Mouse (Mus musculus) CH12.LX (cell line): ENCODE results near the gene Mutyh. TPM values are rescaled to one million over a fixed set of nuclear protein-coding genes. Genes with fewer than 3 reads are reported as not detected.

Experiments used
- DNase-seq: peaks from one replicate; pipeline ENCODE4 v3.0.0-alpha.2; 2013; ENCODE audit errors: extremely low read depth
- H3K27ac ChIP-seq: 2 replicates; pipeline ENCODE4 v1.5.1; 2012; ENCODE audit warnings: low read depth, mild to moderate bottlenecking, control low read depth, moderate library complexity; ENCODE audit not compliant: insufficient read depth
- H3K27me3 ChIP-seq: replicated peaks from 2 replicates; pipeline ENCODE3; 2012; ENCODE audit warnings: inconsistent platforms
- H3K36me3 ChIP-seq, 2 experiments: replicated peaks in 1 of 2; 2 replicates each; pipeline versions ENCODE3 to v1.6.1; 2012; ENCODE audit warnings: inconsistent platforms in 1 of 2, low read length in 1 of 2, mild to moderate bottlenecking in 1 of 2, mixed read lengths in 1 of 2, moderate library complexity in 1 of 2; ENCODE audit not compliant: control insufficient read depth in 1 of 2, insufficient read depth in 1 of 2
- H3K4me1 ChIP-seq, 2 experiments: 2 replicates each; pipeline ENCODE4 v1.6.1; 2012; ENCODE audit warnings: inconsistent platforms in 1 of 2, moderate library complexity in 1 of 2; ENCODE audit not compliant: insufficient read depth in 2 of 2, control insufficient read depth in 1 of 2
- H3K4me2 ChIP-seq: 2 replicates; pipeline ENCODE4 v1.6.1; 2012; ENCODE audit warnings: low read depth, mild to moderate bottlenecking, control low read depth; ENCODE audit not compliant: poor library complexity, insufficient read depth, severe bottlenecking
- H3K4me3 ChIP-seq, 3 experiments: fragments of 150-350 bp in 1 of 3; sonication (generic) in 1 of 3; replicated peaks in 1 of 3; 2 replicates each; pipeline versions ENCODE3 to v1.5.1; 2011 to 2012; ENCODE audit warnings: low read depth in 2 of 3, low read length in 2 of 3, mild to moderate bottlenecking in 2 of 3, moderate library complexity in 2 of 3, control low read depth in 1 of 3, improper control_type of control experiment in 1 of 3, inconsistent platforms in 1 of 3, mixed read lengths in 1 of 3; ENCODE audit not compliant: poor library complexity in 1 of 3
- H3K79me2 ChIP-seq: replicated peaks from 2 replicates; pipeline ENCODE4 v1.6.1; 2012; ENCODE audit warnings: mild to moderate bottlenecking, moderate library complexity; ENCODE audit not compliant: control insufficient read depth, poor library complexity, insufficient read depth, severe bottlenecking; ENCODE audit errors: extremely low read depth
- H3K9ac ChIP-seq: 2 replicates; pipeline ENCODE4 v1.6.1; 2012; ENCODE audit warnings: low read depth, mild to moderate bottlenecking, control low read depth, moderate library complexity; ENCODE audit not compliant: insufficient read depth
- H3K9me3 ChIP-seq: replicated peaks from 2 replicates; pipeline ENCODE3; 2012; ENCODE audit warnings: low read length, inconsistent platforms, mixed read lengths
- CTCF ChIP-seq, 2 experiments: IDR thresholded peaks in 1 of 2; conservative IDR thresholded peaks in 1 of 2; 2 replicates each; pipeline ENCODE4 v1.5.1; 2011 to 2012; ENCODE audit warnings: low read depth in 2 of 2, low read length in 2 of 2, improper control_type of control experiment in 1 of 2, inconsistent platforms in 1 of 2, mild to moderate bottlenecking in 1 of 2, moderate library complexity in 1 of 2
- JUND ChIP-seq: conservative IDR thresholded peaks from 2 replicates; pipeline ENCODE4 v1.6.1; 2011; ENCODE audit warnings: low read depth, low read length, improper control_type of control experiment
- KAT2A ChIP-seq: IDR thresholded peaks from 2 replicates; pipeline ENCODE4 v1.6.1; 2012; ENCODE audit warnings: low read length, improper control_type of control experiment, inconsistent platforms; ENCODE audit not compliant: insufficient replicate concordance
- MYC ChIP-seq: IDR thresholded peaks from 2 replicates; pipeline ENCODE4 v1.6.1; 2011; ENCODE audit warnings: low read depth, mild to moderate bottlenecking, improper control_type of control experiment, low read length
- POLR2A ChIP-seq: IDR thresholded peaks from 2 replicates; pipeline ENCODE4 v1.6.1; 2011; ENCODE audit warnings: low read depth, mild to moderate bottlenecking, improper control_type of control experiment, low read length
- SMC3 ChIP-seq: IDR thresholded peaks from 2 replicates; pipeline ENCODE4 v1.6.1; 2011; ENCODE audit warnings: low read depth, low read length, improper control_type of control experiment
- ZKSCAN1 ChIP-seq: IDR thresholded peaks from 2 replicates; pipeline ENCODE4 v1.6.1; 2012; ENCODE audit warnings: low read depth, inconsistent platforms, low read length, improper control_type of control experiment, borderline replicate concordance
- dilution Hi-C: fragments of 300-500 bp; cut with MboI; formaldehyde crosslinking; loops from 2 replicates; pipeline ENCODE4 v1.14.3; 2020; ENCODE audit warnings: low sequenced_read_pairs; ENCODE audit not compliant: extremely low pct_unique_long_range_greater_than_20kb, extremely low pct_ligation_motif_present
- in situ Hi-C: fragments of 300-500 bp; cut with MboI; formaldehyde crosslinking; loops from 3 replicates; pipeline ENCODE4 v1.14.3; 2019; ENCODE audit warnings: low sequenced_read_pairs, low pct_ligation_motif_present, low pct_unique_long_range_greater_than_20kb, mixed read lengths
- polyA plus RNA-seq: library from polyadenylated mRNA; unstranded; fragments of >175 nt; gene quantifications from 2 replicates; pipeline ENCODE4 v1.2.1, GENCODE M21; 2012; ENCODE audit warnings: low read depth; ENCODE audit not compliant: insufficient read length
- total RNA-seq, 2 experiments: library from RNA; depleted of rRNA; stranded (reverse); fragments of 300-350 nt in 1 of 2; fragments of >200 nt in 1 of 2; gene quantifications; 2 replicates each; pipeline ENCODE4 v1.2.3; 2012 to 2014

The Mutyh gene
- total and polyA plus RNA-seq, 3 experiments, result 12.1 to 13.1 (median 12.5) TPM

DNA sequence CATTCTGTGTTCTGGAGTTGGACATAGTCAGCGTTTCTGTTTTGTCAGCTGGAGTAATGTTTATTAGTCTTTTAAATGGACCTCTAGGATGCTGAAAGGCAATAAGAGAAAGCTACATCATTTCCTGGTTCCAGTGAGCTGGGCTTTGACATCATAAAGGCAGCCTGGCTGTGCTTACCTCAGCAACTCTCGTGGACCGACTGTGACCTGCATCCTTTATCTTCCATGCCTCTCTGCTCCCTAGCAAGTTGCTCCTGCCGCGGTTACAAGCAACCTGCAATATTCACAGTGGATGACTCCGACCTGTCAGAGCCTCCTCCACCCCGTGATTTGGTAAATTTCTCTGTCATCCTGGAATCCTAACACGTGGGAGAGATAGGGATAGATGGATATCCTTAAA lies 54.5 kb downstream of the Mutyh start:
- Histone ChIP-seq H3K9ac (no peak overlapping the region), H3K4me3 (no peak overlapping the region), H3K36me3 (no peaks in the 10 kb centered on the region)
- dilution Hi-C loops, result no loop called here
- no peak for DNase-seq
- no peak for TF ChIP-seq ZKSCAN1
- no peak for TF ChIP-seq KAT2A
- no peak for TF ChIP-seq JUND
- TF ChIP-seq SMC3, result no peak
- TF ChIP-seq CTCF (conservative IDR thresholded peaks at IDR 0.05 in 1 of 2, IDR thresholded peaks at IDR 0.05 in 1 of 2; ENCODE audit: low read depth in 2 of 2, low read length in 2 of 2), result no peak
- no peak for TF ChIP-seq POLR2A
- TF ChIP-seq MYC, result no peak
- TF ChIP-seq, all 38 proteins: peak for 0
- H3K4me2 ChIP-seq, result no peak overlapping the region
- no peaks in the 10 kb centered on the region for H3K79me2 ChIP-seq
- H3K27me3 ChIP-seq, result peaks cover 4% of the 10 kb centered on the region
- H3K27ac ChIP-seq, result no peak overlapping the region
- no peaks in the 10 kb centered on the region for H3K9me3 ChIP-seq
- in situ Hi-C loops, result no loop called here
- H3K4me1 ChIP-seq, result no peaks in the 10 kb centered on the region

Other genes starting within 250 kb of the Mutyh start
- 2.5 and 2.6 TPM in 2 replicates for gene Ccdc17, start 211.1 kb upstream of the Mutyh start, total RNA-seq (2012; rRNA removed)
- gene Ccdc17, start 211.1 kb upstream of the Mutyh start, total RNA-seq (2014; rRNA removed), result 2.9 and 3.5 TPM in 2 replicates
- 3.4 and 4.0 TPM in 2 replicates for gene Ccdc17, start 211.1 kb upstream of the Mutyh start, polyA plus RNA-seq
- 139 and 186 TPM in 2 replicates for gene Nasp, start 179.8 kb upstream of the Mutyh start, total RNA-seq (2012; rRNA removed)
- gene Nasp, start 179.8 kb upstream of the Mutyh start, total RNA-seq (2014; rRNA removed), result 308 and 390 TPM in 2 replicates
- gene Nasp, start 179.8 kb upstream of the Mutyh start, polyA plus RNA-seq, result 347 and 399 TPM in 2 replicates
- gene Akr1a1, start 156.0 kb upstream of the Mutyh start, total RNA-seq (2012; rRNA removed), result 347 and 373 TPM in 2 replicates
- 517 and 533 TPM in 2 replicates for gene Akr1a1, start 156.0 kb upstream of the Mutyh start, total RNA-seq (2014; rRNA removed)
- 450 and 470 TPM in 2 replicates for gene Akr1a1, start 156.0 kb upstream of the Mutyh start, polyA plus RNA-seq
- 269 and 378 TPM in 2 replicates for gene Prdx1, start 122.2 kb upstream of the Mutyh start, total RNA-seq (2012; rRNA removed)
- gene Prdx1, start 122.2 kb upstream of the Mutyh start, total RNA-seq (2014; rRNA removed), result 1,274 and 1,469 TPM in 2 replicates
- gene Prdx1, start 122.2 kb upstream of the Mutyh start, polyA plus RNA-seq, result 934 and 1,078 TPM in 2 replicates
- gene Mmachc, start 99.3 kb upstream of the Mutyh start, total RNA-seq (2012; rRNA removed), result 10.0 and 10.5 TPM in 2 replicates
- 28.2 and 32.1 TPM in 2 replicates for gene Mmachc, start 99.3 kb upstream of the Mutyh start, total RNA-seq (2014; rRNA removed)
- 15.4 and 15.5 TPM in 2 replicates for gene Mmachc, start 99.3 kb upstream of the Mutyh start, polyA plus RNA-seq
- gene Ccdc163, start 99.2 kb upstream of the Mutyh start, total RNA-seq (2012; rRNA removed), result 15.3 and 19.9 TPM in 2 replicates
- gene Ccdc163, start 99.2 kb upstream of the Mutyh start, total RNA-seq (2014; rRNA removed), result 18.1 and 20.2 TPM in 2 replicates
- gene Ccdc163, start 99.2 kb upstream of the Mutyh start, polyA plus RNA-seq, result 27.6 and 27.9 TPM in 2 replicates
- 5.6 and 7.0 TPM in 2 replicates for gene Tesk2, start 86.8 kb upstream of the Mutyh start, total RNA-seq (2012; rRNA removed)
- gene Tesk2, start 86.8 kb upstream of the Mutyh start, total RNA-seq (2014; rRNA removed), result 5.4 and 5.8 TPM in 2 replicates
- 3.5 and 4.8 TPM in 2 replicates for gene Tesk2, start 86.8 kb upstream of the Mutyh start, polyA plus RNA-seq
- 31.3 and 39.0 TPM in 2 replicates for gene Toe1, start 83 bp upstream of the Mutyh start, total RNA-seq (2012; rRNA removed)
- gene Toe1, start 83 bp upstream of the Mutyh start, total RNA-seq (2014; rRNA removed), result 45.2 and 47.8 TPM in 2 replicates
- 37.0 and 40.3 TPM in 2 replicates for gene Toe1, start 83 bp upstream of the Mutyh start, polyA plus RNA-seq
- gene Hpdl, start 14.0 kb downstream of the Mutyh start, total RNA-seq (2012; rRNA removed), result 1.2 and 1.6 TPM in 2 replicates
- gene Hpdl, start 14.0 kb downstream of the Mutyh start, total RNA-seq (2014; rRNA removed), result 0.20 and 0.31 TPM in 2 replicates
- 0.59 and 0.67 TPM in 2 replicates for gene Hpdl, start 14.0 kb downstream of the Mutyh start, polyA plus RNA-seq
- 0.92 and 1.1 TPM in 2 replicates for gene Zswim5, start 69.7 kb downstream of the Mutyh start, total RNA-seq (2012; rRNA removed)
- gene Zswim5, start 69.7 kb downstream of the Mutyh start, total RNA-seq (2014; rRNA removed), result 1.0 and 1.2 TPM in 2 replicates
- gene Zswim5, start 69.7 kb downstream of the Mutyh start, polyA plus RNA-seq, result 0.98 and 1.2 TPM in 2 replicates
- gene Urod, start 186.7 kb downstream of the Mutyh start, total RNA-seq (2012; rRNA removed), result 62.1 and 66.4 TPM in 2 replicates
- gene Urod, start 186.7 kb downstream of the Mutyh start, total RNA-seq (2014; rRNA removed), result 81.0 and 82.1 TPM in 2 replicates
- 53.1 and 57.7 TPM in 2 replicates for gene Urod, start 186.7 kb downstream of the Mutyh start, polyA plus RNA-seq
- 8.1 and 8.6 TPM in 2 replicates for gene Hectd3, start 187.6 kb downstream of the Mutyh start, total RNA-seq (2012; rRNA removed)
- gene Hectd3, start 187.6 kb downstream of the Mutyh start, total RNA-seq (2014; rRNA removed), result 6.2 and 6.6 TPM in 2 replicates
- gene Hectd3, start 187.6 kb downstream of the Mutyh start, polyA plus RNA-seq, result 7.2 and 7.8 TPM in 2 replicates
- 49.9 and 62.2 TPM in 2 replicates for gene Eif2b3, start 211.7 kb downstream of the Mutyh start, total RNA-seq (2012; rRNA removed)
- 88.7 and 96.2 TPM in 2 replicates for gene Eif2b3, start 211.7 kb downstream of the Mutyh start, total RNA-seq (2014; rRNA removed)
- 83.3 and 84.9 TPM in 2 replicates for gene Eif2b3, start 211.7 kb downstream of the Mutyh start, polyA plus RNA-seq